Mouse (Mus musculus) left cerebral cortex, postnatal 4 days (tissue): Measurements from ENCODE around the gene Nhsl1. TPM values are rescaled to one million over a fixed set of nuclear protein-coding genes. Genes with fewer than 3 reads are reported as not detected.

Experiments
- DNase-seq: peaks from one replicate; pipeline ENCODE4 v3.0.0-alpha.2; 2022
- intact Hi-C: fragments of 180-260 bp; cut with DNase I; formaldehyde crosslinking; loops from one replicate; pipeline ENCODE4 v1.15.1; 2025
- total RNA-seq, 2 experiments: library from RNA; stranded (reverse); gene quantifications; 2 replicates each; pipeline ENCODE4 v1.2.3; 2021

Nhsl1 gene
- total RNA-seq, 2 experiments from 2014 or later = 27.5 to 27.9 TPM

DNA sequence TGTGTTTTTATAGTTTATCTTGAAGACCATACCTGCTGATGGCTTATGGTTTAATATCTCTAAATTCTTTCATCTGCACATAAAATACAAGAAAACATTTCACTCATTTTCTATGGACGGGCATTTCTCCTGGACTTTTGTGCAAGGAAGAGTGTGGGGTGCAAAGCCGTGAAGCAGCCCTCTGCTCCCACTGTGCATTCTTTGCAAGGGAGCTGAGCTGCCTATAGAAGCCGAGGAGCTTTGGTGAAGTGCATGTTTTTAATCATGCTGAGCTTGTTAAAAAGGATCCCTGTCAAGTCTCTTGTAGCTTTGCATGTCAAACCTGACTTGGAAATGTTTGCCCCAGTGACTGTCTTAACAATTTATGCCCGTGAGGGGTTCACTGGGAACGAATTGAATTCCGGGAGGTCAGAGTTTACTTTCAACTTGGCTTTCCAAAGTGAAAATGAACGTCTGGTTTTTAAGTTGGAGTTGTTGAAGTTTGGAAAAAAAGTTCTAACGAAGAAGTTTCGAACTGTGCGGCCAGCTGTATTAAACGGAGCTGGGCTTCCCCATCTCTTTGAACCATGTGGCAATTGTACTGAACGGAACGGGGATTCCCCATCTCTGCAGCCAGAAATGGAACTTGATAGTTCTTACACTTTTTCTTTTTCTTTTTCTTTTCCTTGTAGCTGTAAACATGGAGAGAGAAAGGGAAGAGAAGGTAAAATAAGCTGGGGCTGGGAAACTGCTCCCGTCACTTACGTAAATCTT lies 22.8 kb downstream of the Nhsl1 start:
- intact Hi-C loops = no loop called here
- DNase-seq = no peak

GRCm38 (mm10) chr10:18347231-18347630 lies 28.4 kb downstream of the Nhsl1 start:
- intact Hi-C loops = no loop called here
- no peak for DNase-seq

- intact Hi-C loops = no loop called here
- DNase-seq = no peak
These were observed 32.0 kb downstream of the Nhsl1 start for GRCm38 (mm10) chr10:18350781-18351180.

GRCm38 (mm10) chr10:18352937-18353336 lies 34.2 kb downstream of the Nhsl1 start:
- intact Hi-C loops = no loop called here
- DNase-seq = no peak

DNA sequence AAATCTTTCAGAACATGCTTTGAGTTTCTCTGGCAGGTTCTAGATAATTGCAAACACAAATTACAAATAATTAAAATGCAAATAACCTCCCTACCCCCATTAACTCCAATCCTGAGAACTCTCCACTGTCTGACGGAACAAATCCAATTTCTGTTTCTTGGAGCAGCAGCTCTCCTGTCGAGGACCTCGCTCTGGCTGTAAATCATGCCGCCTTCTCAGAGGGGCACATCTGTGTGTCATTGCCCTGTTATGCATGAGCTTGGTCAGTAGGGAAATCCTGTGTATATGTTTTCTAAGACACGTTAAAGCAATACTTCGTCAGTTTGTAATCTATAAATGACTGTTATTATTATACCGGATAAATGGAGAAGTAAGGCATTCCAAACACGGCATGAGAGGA lies 35.3 kb downstream of the Nhsl1 start:
- no peak for DNase-seq
- intact Hi-C loops = no loop called here

DNA sequence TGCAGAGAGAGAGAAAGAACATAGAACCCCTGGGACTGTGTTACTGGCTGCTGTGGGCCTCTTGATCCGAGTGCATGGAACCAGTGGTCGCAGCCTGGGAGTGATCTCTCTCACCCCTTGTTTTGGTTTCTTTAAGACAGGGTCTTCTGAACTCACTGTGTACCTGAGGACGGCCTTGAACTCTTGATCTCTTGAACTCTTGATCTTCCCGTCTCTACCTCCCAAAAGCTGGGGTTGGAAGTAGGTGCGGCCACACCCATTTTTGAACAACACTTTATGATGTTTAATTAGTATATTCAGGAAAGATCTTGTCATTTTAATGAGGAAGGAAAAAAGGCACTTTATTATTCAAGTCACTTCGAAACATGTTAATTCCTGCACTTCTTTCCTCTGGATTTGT lies 37.7 kb downstream of the Nhsl1 start:
- no peak for DNase-seq
- intact Hi-C loops = no loop called here

DNA sequence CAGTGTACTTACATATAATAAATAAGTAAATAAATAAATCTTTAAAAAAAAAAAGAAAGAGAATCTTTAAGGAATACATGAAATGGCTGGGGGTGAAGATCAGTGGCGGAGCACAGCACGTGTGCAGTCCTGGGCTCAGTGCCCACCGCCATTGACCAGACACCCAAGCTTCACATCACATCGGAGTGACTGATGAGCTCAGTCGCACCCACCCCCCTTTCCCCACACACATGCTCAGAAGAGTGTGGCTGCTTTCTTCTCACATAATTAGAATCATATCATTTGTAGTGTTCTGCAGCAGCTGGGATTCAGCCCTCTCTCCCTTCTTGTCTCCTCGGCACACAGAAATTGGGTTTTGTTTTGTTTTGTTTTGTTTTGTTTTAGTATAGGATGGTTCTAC lies 38.4 kb downstream of the Nhsl1 start:
- DNase-seq = peak; percentile 62
- intact Hi-C loops = no loop called here

- DNase-seq = no peak
- intact Hi-C loops = no loop called here
These were observed 39.7 kb downstream of the Nhsl1 start for GRCm38 (mm10) chr10:18358461-18358860.

DNA sequence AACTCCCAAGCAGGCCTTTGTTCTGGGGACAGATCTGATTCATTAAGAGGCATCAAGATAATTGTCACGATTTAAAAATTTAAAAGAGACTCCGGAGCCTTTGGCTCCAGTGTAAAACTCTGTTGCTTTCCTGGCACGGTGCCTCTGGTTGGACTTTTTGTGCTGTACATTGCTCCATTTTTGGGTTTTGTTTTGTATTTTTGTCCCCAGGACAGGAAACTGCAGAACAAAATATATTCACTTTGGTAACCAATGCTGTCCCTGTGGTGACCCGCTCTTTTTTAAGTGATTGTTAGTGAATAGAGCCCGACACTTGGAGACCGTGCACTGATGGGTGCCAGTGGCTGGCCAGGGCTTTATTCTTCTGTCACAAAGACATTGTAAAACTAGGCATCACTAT lies 41.4 kb downstream of the Nhsl1 start:
- intact Hi-C loops = no loop called here
- peak; percentile 41 for DNase-seq

DNA sequence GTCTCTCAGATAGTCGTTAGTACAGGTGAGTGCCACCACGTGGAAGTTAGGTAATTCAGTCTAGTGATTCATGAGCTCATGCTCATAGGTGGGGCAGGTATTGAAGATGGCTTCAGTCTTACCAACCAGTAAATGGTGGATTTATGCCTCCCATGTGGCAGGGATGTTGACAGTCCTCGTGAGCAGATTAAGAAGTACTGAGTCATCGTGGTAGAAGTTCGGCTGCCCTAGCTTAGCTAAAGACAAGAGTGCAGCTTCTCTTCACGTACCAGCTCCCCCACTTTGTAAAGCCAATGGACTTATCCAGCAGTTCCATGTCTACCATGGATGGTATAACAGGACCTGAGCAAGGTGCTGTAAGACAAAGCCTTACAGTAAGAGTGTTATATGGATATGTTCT lies 46.6 kb downstream of the Nhsl1 start:
- intact Hi-C loops = no loop called here
- no peak for DNase-seq

- intact Hi-C loops = no loop called here
- DNase-seq = peak; percentile 15
These were observed 47.9 kb downstream of the Nhsl1 start for GRCm38 (mm10) chr10:18366697-18367096.

DNA sequence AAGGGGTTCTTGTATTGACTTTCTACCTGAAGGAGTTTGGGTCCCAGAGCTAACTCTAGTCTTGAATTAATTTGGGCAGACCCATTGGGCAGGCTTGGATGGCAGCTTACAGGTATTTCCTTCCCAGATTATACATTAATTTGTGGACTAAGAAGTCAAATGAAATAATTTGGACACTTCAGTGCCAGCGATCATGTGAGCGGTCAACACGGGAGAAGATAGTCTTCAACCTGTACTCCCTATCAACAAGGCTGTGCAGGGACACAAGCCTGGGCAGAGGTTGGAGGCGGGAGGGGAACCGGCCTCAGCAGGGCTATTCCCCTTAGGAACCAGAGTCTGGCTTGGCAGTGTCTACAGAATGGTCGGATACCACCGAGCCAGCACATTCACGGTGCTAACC lies 49.3 kb downstream of the Nhsl1 start:
- intact Hi-C loops = no loop called here
- DNase-seq = no peak

DNA sequence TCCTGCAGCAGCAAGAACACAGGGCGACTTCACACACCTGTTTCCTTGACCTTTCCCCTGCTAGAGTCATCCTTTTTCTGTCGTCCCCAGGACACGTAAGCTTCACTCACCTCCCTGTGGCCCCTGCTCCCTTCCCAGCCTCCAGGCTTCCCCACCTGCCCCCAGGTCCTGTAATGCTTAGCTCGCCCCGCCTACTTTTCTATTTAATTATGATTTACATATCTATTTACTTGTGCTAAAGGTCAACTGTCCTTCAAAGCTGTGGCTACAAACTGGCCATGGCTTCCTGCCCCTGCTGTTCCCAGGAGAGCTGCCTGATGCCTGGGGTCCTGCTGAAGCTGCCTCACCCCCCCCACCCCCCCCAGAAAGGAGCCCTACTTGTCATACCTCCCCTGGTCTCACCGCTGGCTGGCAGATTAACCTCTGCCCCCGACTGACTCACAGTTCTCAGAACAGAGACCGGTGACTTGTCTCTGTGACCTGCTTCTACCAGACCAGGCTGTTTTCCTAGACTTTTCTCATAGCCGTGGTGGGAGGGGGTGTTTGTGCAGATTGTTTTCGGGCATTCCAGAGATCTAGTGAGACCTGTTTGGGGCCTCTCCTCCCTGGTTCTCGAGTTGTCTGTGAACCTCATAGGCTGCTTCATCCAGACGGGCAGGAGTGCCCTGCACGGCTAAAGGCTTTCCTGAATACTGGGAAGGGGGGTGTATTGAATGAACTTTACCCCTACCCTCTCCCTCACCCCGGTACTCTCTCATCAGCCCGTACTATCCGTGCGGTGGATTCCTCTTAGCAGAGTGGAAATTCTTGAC lies 51.9 kb downstream of the Nhsl1 start:
- intact Hi-C loops = no loop called here
- DNase-seq = no peak

DNA sequence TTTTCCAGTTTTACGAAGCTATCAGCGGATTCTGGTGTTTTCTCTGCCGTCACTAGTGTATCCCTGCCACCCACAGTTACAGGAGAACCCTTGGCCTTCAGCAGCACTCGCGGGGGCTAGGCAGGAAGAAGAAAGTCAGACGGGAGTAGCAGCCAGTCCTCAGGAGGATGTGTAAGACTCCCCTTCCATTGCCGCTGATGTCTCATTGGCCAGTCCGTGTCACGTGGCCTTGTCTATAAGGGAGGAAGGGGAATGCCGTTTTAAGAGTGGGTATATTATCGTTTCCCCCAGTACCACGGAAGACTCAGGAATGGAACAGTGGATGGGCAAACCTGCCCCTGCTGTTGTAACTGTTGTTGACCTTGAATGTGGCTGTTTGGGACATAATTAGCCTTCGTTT lies 53.1 kb downstream of the Nhsl1 start:
- DNase-seq = no peak
- intact Hi-C loops = no loop called here

DNA sequence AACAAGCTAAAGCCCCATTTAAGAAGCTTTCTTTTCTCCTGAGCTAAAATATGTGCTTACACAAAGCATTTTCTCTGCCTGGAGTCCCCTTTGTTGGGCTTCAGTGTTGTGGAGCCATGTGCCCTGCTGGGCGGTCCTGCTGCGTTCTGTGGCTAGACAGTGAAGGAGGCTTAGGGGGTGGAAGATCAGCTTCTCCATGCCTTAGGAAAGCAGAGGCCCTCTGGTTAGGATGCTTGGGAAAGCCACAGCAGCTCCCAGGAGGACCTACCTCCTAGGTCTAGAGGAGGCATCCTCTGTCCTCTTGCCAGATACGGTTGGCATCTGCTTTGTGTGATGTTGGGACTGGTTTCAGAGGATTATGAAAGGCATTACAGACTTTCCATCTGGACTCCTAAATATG lies 56.5 kb downstream of the Nhsl1 start:
- DNase-seq = peak; percentile 35
- intact Hi-C loops = no loop called here

GRCm38 (mm10) chr10:18384766-18385165 lies 66.0 kb downstream of the Nhsl1 start:
- intact Hi-C loops = loop anchor here (10.0 kb wide), 1 partner anchor 140 kb away; no protein-coding TSS in a partner anchor
- no peak for DNase-seq

GRCm38 (mm10) chr10:18386224-18386623 lies 67.4 kb downstream of the Nhsl1 start:
- intact Hi-C loops = loop anchor here (10.0 kb wide), 1 partner anchor 141 kb away; no protein-coding TSS in a partner anchor
- DNase-seq = no peak

DNA sequence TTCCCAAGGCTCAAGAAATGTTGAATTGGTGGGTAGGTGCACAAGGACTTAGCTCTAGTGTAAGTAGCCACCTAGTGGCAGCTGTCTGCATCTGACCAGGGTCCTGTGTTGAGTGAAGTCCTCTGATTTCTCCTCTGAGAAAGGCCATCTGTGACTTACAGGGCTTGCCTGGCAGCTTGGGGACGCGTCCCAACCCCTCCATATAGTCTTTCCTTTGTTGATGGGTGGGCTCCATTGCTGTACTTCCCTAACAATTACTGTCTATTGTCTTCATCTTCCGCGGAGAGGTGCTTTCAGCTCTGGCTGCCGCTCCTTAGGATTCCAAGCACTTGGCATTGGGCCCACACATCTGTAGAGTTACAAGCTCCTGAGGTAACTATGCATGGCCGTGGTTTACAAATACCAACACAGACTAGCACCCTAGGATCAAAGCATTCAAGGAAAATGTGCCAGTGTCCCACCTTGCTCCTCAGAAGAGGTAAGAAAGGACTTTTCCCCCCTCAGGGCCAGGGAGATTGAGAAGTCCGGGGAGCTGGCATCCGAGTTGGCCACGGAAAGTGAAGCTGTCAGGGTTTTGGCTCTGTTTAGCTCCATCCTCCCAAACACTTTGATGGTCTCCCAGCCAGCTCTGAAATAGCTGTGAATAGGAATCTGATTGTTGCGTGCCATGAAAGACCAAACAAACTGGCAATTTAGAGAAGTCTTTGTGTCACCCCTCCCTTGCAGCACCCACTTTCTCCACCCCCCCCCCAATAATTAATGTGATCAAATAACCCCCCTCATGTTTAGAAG lies 70.2 kb downstream of the Nhsl1 start:
- intact Hi-C loops = loop anchor here (10.0 kb wide), 1 partner anchor 144 kb away; no protein-coding TSS in a partner anchor
- DNase-seq = peak; percentile 76

- intact Hi-C loops = loop anchor here (5.0 to 10.0 kb wide), 2 partner anchors 137 to 455 kb away; partner anchors contain the start of gene Perp
- DNase-seq = no peak
These were observed 71.2 kb downstream of the Nhsl1 start for GRCm38 (mm10) chr10:18390004-18390403.

GRCm38 (mm10) chr10:18391608-18392007 lies 72.8 kb downstream of the Nhsl1 start:
- intact Hi-C loops = loop anchor here (5.0 to 10.0 kb wide), 2 partner anchors 136 to 453 kb away; partner anchors contain the start of gene Perp
- DNase-seq = peak; percentile 69

DNA sequence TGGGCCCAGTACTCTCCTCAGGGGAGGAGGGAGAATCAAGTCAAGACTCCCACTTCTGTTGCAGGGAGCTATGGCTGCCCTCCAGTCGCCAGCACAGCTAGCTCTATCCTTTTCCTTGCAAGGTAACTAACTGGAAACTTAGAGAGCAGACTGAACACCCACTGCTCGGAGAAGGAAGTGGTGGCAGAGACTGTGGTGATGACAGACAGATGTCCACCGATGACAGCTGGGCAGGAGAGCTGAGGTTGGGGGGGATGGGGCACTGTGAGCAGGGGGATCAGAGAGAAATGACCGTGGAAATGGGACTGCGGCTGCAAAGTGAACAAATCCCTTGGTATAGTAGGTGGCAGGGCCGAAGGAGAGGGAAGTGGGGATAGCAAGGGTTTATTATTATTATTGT lies 73.5 kb downstream of the Nhsl1 start:
- intact Hi-C loops = loop anchor here (5.0 to 10.0 kb wide), 2 partner anchors 135 to 453 kb away; partner anchors contain the start of gene Perp
- no peak for DNase-seq
